Mouse (Mus musculus) small intestine, adult 2 months (tissue): ENCODE data around the gene Fam193a. TPM values are rescaled to one million over a fixed set of nuclear protein-coding genes. Genes with fewer than 3 reads are reported as not detected.

ENCODE experiments used
- H3K27ac ChIP-seq: fragments of 200-500 bp; 2 replicates; pipeline ENCODE4 v1.5.1; 2012; ENCODE audit warnings: low read depth, low read length, control low read depth, inconsistent platforms; ENCODE audit not compliant: insufficient read depth
- H3K27me3 ChIP-seq: fragments of 200-500 bp; 2 replicates; pipeline ENCODE4 v1.6.1; 2012; ENCODE audit warnings: mild to moderate bottlenecking, moderate library complexity, low read length, inconsistent platforms; ENCODE audit not compliant: control insufficient read depth, insufficient read depth
- H3K36me3 ChIP-seq: fragments of 200-500 bp; 2 replicates; pipeline ENCODE4 v1.6.1; 2012; ENCODE audit warnings: mild to moderate bottlenecking, low read length, control low read depth, inconsistent platforms; ENCODE audit not compliant: control insufficient read depth, insufficient read depth
- H3K4me1 ChIP-seq: fragments of 200-500 bp; 2 replicates; pipeline ENCODE4 v1.6.1; 2012; ENCODE audit warnings: low read length, inconsistent platforms, mixed read lengths; ENCODE audit not compliant: control insufficient read depth, insufficient read depth, insufficient read length
- H3K4me3 ChIP-seq: fragments of 200-500 bp; 2 replicates; pipeline ENCODE4 v1.5.1; 2012; ENCODE audit warnings: low read depth, mild to moderate bottlenecking, control low read depth, inconsistent platforms, low read length, moderate library complexity
- CTCF ChIP-seq: fragments of 200-500 bp; IDR thresholded peaks from 2 replicates; pipeline ENCODE4 v1.5.1; 2012; ENCODE audit warnings: low read depth, mild to moderate bottlenecking, control low read depth, inconsistent platforms, low read length, moderate library complexity, mixed read lengths; ENCODE audit not compliant: insufficient replicate concordance, insufficient read length; ENCODE audit errors: extremely low read depth
- POLR2A ChIP-seq: fragments of 200-500 bp; IDR thresholded peaks from 2 replicates; pipeline ENCODE4 v1.6.1; 2012; ENCODE audit warnings: low read depth, mild to moderate bottlenecking, control low read depth, inconsistent platforms, low read length, moderate library complexity
- WGBS: fragments of 180-500 bp; shearing (Covaris S2); methylation state at CpG from one replicate; pipeline ENCODE4 v1.1.7; 2018; 5-methylcytosine and 5-hydroxymethylcytosine counted together
- polyA plus RNA-seq: library from polyadenylated mRNA; depleted of rRNA; stranded (reverse); fragments of >200 nt; gene quantifications from 2 replicates; pipeline ENCODE4 v1.2.3, GENCODE M21; 2012

Fam193a gene
- polyA plus RNA-seq, 1 experiment: 30.9 TPM

- TF ChIP-seq POLR2A (no peak), CTCF (no peak)
- H3K4me3 ChIP-seq: no peak overlapping the region
- no peaks in the 10 kb centered on the region for H3K27me3 ChIP-seq
- H3K27ac ChIP-seq: no peak overlapping the region
- 85% methylated on average over 6 of the region's 6 CpGs for WGBS
- H3K4me1 ChIP-seq: peaks cover 2% of the 10 kb centered on the region; the same call in 1 of the 2 replicates
- H3K36me3 ChIP-seq: peaks cover 5% of the 10 kb centered on the region; the same call in 1 of the 2 replicates
Measured at GRCm38 (mm10) chr5:34407366-34407918, 37.7 kb downstream of the Fam193a start.

GRCm38 (mm10) chr5:34409002-34409401 lies 39.3 kb downstream of the Fam193a start:
- Histone ChIP-seq H3K36me3 (peaks cover 9% of the 10 kb centered on the region; the same call in 1 of the 2 replicates), H3K27me3 (no peaks in the 10 kb centered on the region), H3K27ac (no peak overlapping the region), H3K4me1 (peaks cover 2% of the 10 kb centered on the region; the same call in 1 of the 2 replicates), H3K4me3 (no peak overlapping the region)
- no peak for TF ChIP-seq POLR2A
- no peak for TF ChIP-seq CTCF
- WGBS: 65% methylated on average over 1 of the region's 1 CpGs

GRCm38 (mm10) chr5:34410819-34411218 lies 41.1 kb downstream of the Fam193a start:
- no peak overlapping the region for H3K27ac ChIP-seq
- WGBS: 73% methylated on average over 4 of the region's 4 CpGs
- H3K4me3 ChIP-seq: no peak overlapping the region
- H3K4me1 ChIP-seq: peaks cover 2% of the 10 kb centered on the region; the same call in 1 of the 2 replicates
- H3K27me3 ChIP-seq: no peaks in the 10 kb centered on the region
- TF ChIP-seq CTCF: no peak
- TF ChIP-seq POLR2A: no peak
- peaks cover 9% of the 10 kb centered on the region; the same call in 1 of the 2 replicates for H3K36me3 ChIP-seq

GRCm38 (mm10) chr5:34413921-34414320 lies 44.2 kb downstream of the Fam193a start:
- H3K36me3 ChIP-seq: peaks cover 9% of the 10 kb centered on the region; the same call in 1 of the 2 replicates
- H3K4me1 ChIP-seq: peaks cover 2% of the 10 kb centered on the region; the same call in 1 of the 2 replicates
- 53% methylated on average over 2 of the region's 2 CpGs for WGBS
- H3K4me3 ChIP-seq: no peak overlapping the region
- TF ChIP-seq POLR2A (no peak), CTCF (no peak)
- H3K27ac ChIP-seq: no peak overlapping the region
- H3K27me3 ChIP-seq: no peaks in the 10 kb centered on the region

GRCm38 (mm10) chr5:34417251-34418008 lies 47.7 kb downstream of the Fam193a start:
- Histone ChIP-seq H3K36me3 (peaks cover 18% of the 10 kb centered on the region), H3K4me1 (no peaks in the 10 kb centered on the region), H3K4me3 (no peak overlapping the region), H3K27me3 (no peaks in the 10 kb centered on the region), H3K27ac (no peak overlapping the region)
- WGBS: 88% methylated on average over 3 of the region's 3 CpGs
- TF ChIP-seq CTCF: no peak
- TF ChIP-seq POLR2A: no peak

GRCm38 (mm10) chr5:34419188-34419587 lies 49.5 kb downstream of the Fam193a start:
- H3K27ac ChIP-seq: no peak overlapping the region
- no peak overlapping the region for H3K4me3 ChIP-seq
- H3K36me3 ChIP-seq: peaks cover 17% of the 10 kb centered on the region
- WGBS: 71% methylated on average over 1 of the region's 1 CpGs
- H3K27me3 ChIP-seq: no peaks in the 10 kb centered on the region
- H3K4me1 ChIP-seq: no peaks in the 10 kb centered on the region
- TF ChIP-seq POLR2A (no peak), CTCF (no peak)

GRCm38 (mm10) chr5:34430776-34431175 lies 61.0 kb downstream of the Fam193a start:
- peaks cover 49% of the 10 kb centered on the region for H3K36me3 ChIP-seq
- no peaks in the 10 kb centered on the region for H3K4me1 ChIP-seq
- H3K4me3 ChIP-seq: no peak overlapping the region
- H3K27ac ChIP-seq: no peak overlapping the region
- no peaks in the 10 kb centered on the region for H3K27me3 ChIP-seq
- TF ChIP-seq POLR2A (no peak), CTCF (no peak)
- 73% methylated on average over 3 of the region's 3 CpGs for WGBS
